Mouse (Mus musculus) ovary, adult 18-20 months (tissue): ENCODE results near the gene Ttpal.

Experiments used
- DNase-seq: peaks from one replicate; pipeline ENCODE4 v3.0.0; 2022; ENCODE audit warnings: low spot score, mixed read lengths

Ttpal gene

GRCm38 (mm10) chr2:163662076-163662475, 60.0 kb downstream of the Ttpal start:
- no peak for DNase-seq

GRCm38 (mm10) chr2:163662698-163663221, 60.6 kb downstream of the Ttpal start:
- DNase-seq: no peak

- no peak for DNase-seq
Measured at GRCm38 (mm10) chr2:163663930-163664329, 61.8 kb downstream of the Ttpal start.

- DNase-seq: no peak
Measured at GRCm38 (mm10) chr2:163667045-163667444, 64.9 kb downstream of the Ttpal start.
